Mouse (Mus musculus) fibroblast of lung, adult 2 months (primary cell): ENCODE data around the gene Coa5.

Experiments
- DNase-seq: peaks from one replicate; pipeline ENCODE4 v3.0.0-alpha.2; 2011; ENCODE audit warnings: low read depth

Gene Coa5

GRCm38 (mm10) chr1:37429366-37430296 is at the start of gene Coa5, which contains the start of gene Unc50:
Gene Coa5 (minus strand): TSS chr1:37430103.
Gene Unc50 (plus strand): TSS chr1:37430139.
- peak; percentile 90 for DNase-seq

GRCm38 (mm10) chr1:37479074-37479473 is 49.2 kb upstream of the Coa5 start:
- no peak for DNase-seq

GRCm38 (mm10) chr1:37478416-37478815 is 48.5 kb upstream of the Coa5 start:
- no peak for DNase-seq

GRCm38 (mm10) chr1:37477928-37478327 is 48.0 kb upstream of the Coa5 start:
- no peak for DNase-seq

- DNase-seq: no peak
These were observed 47.3 kb upstream of the Coa5 start for GRCm38 (mm10) chr1:37477250-37477649.

- no peak for DNase-seq
These were observed 45.4 kb upstream of the Coa5 start for GRCm38 (mm10) chr1:37475312-37475711.

GRCm38 (mm10) chr1:37474634-37475190 is 44.8 kb upstream of the Coa5 start:
- no peak for DNase-seq

GRCm38 (mm10) chr1:37474046-37474445 is 44.1 kb upstream of the Coa5 start:
- no peak for DNase-seq

GRCm38 (mm10) chr1:37473251-37473650 is 43.3 kb upstream of the Coa5 start:
- DNase-seq: no peak

- DNase-seq: no peak
These were observed 41.6 kb upstream of the Coa5 start for GRCm38 (mm10) chr1:37471179-37472148.

GRCm38 (mm10) chr1:37469007-37469406 is 39.1 kb upstream of the Coa5 start:
- no peak for DNase-seq

- DNase-seq: no peak
These were observed 37.9 kb upstream of the Coa5 start for GRCm38 (mm10) chr1:37467806-37468205.

GRCm38 (mm10) chr1:37466322-37466995 is 36.6 kb upstream of the Coa5 start:
- no peak for DNase-seq

- DNase-seq: no peak
These were observed 35.1 kb upstream of the Coa5 start for GRCm38 (mm10) chr1:37464878-37465452.

- no peak for DNase-seq
These were observed 27.6 kb upstream of the Coa5 start for GRCm38 (mm10) chr1:37457546-37457945.

GRCm38 (mm10) chr1:37451270-37451669 is 21.4 kb upstream of the Coa5 start:
- DNase-seq: no peak

- DNase-seq: no peak
These were observed 18.6 kb upstream of the Coa5 start for GRCm38 (mm10) chr1:37448361-37449095.

- no peak for DNase-seq
These were observed 13.2 kb upstream of the Coa5 start for GRCm38 (mm10) chr1:37442848-37443835.

GRCm38 (mm10) chr1:37436419-37436818 is 6.5 kb upstream of the Coa5 start:
- no peak for DNase-seq
